Mouse (Mus musculus) left cerebral cortex, postnatal 4 days (tissue): ENCODE data around the gene Taok2. TPM values are rescaled to one million over a fixed set of nuclear protein-coding genes. Genes with fewer than 3 reads are reported as not detected.

Source experiments
- DNase-seq: peaks from one replicate; pipeline ENCODE4 v3.0.0-alpha.2; 2022
- intact Hi-C: fragments of 180-260 bp; cut with DNase I; formaldehyde crosslinking; loops from one replicate; pipeline ENCODE4 v1.15.1; 2025
- total RNA-seq, 2 experiments: library from RNA; stranded (reverse); gene quantifications; 2 replicates each; pipeline ENCODE4 v1.2.3; 2021

The Taok2 gene
- total RNA-seq, 2 experiments from 2014 or later = 158 to 165 TPM

DNA sequence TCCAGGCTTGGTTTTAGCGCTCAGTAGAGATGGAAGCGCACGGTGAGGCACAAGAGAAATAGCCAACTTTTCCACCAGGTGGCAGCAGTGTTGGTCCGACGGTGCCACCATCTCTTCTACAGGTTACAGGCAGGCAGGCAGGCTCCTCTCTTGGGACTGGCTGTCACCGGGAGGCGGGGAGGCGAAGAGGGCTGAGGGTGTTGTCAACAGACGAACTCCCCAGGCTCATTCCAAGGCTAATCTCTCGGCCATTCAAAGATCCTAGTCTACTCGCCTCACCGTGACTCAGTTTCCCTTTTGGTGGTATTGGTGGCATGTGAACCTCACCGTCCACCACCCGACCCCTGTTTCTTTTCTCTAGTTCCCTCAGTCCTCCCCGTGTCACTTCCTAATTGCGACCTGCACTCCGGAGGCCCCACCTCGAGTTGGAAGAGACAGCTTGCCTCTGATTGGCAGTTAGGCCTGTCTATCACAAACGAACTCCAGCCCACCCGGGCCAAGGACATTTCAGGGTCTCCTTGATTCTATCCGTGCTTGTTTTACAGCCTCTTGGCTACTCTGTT is 52.4 kb downstream of the Taok2 start:
- DNase-seq = peak; percentile 83
- intact Hi-C loops = no loop called here

DNA sequence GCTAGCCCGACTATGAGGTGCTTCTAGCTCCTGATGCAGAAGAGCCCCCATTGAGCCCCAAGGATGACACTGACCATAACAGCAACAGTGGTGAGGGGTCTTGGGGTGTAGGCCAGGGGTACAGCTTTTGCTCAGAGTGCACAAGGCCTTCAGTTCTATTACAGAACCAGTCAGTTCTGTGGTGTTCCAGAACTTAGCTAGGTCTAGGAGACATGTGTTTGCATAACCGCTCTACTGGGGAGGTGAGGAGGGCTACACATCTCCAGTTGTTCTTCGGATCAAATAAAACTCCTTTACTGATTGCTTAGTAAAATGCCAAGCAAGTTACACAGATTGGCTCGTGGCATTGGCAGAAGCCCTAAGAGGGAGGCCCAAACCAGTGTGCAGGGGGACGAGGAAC is 53.0 kb downstream of the Taok2 start, which contains the start of gene 4930451I11Rik:
4930451I11Rik (minus strand) TSS at position 101 of the 400 bp plus-strand sequence.
- DNase-seq = no peak
- intact Hi-C loops = no loop called here

DNA sequence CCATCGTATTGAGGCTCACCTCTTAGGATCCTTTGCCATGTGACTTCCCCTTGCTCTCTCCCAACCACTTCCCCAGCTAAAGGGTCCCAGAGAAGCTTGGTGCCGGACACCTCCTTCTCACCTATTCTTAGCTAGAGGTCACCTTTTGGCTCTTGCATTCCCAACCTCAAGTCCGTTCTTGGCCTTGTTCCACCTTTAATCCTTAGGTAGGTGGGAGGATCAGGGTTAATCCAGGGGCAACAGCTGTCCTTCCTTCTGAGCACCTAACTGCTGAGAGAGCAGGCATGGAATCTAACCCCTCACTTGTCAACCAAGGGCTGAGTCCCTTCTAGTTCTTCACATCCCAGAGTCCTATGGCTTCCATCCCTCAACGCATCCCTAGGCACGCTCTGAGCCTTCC is 58.6 kb downstream of the Taok2 start:
- intact Hi-C loops = loop anchor here (5.0 kb wide), 1 partner anchor 286 kb away; no protein-coding TSS in a partner anchor
- DNase-seq = no peak

DNA sequence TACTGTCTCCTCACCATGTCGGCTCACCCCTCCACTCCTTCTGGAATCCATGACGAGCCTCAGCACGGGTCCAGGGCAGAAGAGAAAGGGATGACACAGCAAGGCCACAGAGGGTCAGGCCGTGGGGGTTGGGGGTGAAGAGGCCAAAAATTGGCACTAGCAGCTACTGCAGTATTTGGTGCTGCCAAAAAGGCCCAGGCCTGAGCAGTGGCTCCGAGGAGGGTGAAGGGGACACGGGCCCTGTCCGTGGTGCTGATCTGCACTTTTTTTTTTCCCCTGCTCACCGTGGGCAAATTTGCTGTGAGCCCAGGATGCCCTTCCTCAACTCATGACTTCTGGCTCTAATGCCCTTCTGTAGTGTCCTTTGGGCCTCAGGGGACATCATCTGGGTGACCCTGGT is 59.1 kb downstream of the Taok2 start:
- no peak for DNase-seq
- intact Hi-C loops = loop anchor here (5.0 kb wide), 1 partner anchor 287 kb away; no protein-coding TSS in a partner anchor

DNA sequence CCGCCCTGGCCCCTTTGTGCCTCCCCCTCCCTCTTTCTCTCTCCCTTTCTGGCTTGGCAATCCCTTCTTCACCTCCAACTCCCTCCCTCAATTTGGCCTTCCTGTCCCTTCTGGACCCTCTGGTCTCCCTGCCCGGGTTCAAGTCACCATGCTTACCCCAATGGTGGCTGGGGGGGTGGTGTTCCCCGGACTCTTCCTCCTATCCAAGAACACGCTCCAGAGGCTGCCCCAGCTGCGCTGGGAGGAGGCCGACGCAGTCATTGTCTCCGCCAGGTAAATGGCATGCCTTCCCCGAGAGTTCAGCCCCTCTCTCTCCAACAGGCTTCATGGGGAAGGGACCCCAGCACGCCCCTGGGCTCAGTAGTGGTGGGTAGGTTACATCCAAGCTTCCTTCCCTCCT is 60.6 kb downstream of the Taok2 start:
- no peak for DNase-seq
- intact Hi-C loops = loop anchor here (5.0 kb wide), 1 partner anchor 148 kb away; no protein-coding TSS in a partner anchor

DNA sequence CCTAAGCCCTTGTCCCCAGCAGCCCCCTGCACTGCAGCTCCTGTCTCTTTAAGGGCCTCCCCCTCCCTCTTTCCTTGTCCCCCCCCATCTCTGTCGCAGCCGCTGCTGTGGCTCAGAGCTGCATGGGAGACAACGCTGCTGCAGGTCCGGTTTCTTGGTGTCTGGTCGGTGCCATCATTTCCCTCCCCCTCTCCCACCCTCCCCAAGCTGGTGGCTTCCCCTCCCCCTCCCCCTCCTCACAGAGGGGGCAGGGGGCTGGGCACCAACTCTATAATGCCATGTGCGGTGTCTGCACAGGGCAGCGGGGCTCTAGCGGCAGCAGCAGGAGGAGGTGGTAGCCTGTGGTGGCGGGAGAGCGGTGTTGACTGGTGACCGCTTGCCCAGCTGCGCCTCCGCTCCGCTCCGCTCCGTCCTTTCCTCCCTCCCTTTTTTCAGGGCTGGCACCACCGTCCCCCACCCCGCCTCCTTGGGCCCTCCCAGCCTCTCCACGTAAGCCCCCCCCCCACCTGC is 61.2 kb downstream of the Taok2 start:
- DNase-seq = peak; percentile 81
- intact Hi-C loops = loop anchor here (5.0 kb wide), 1 partner anchor 149 kb away; no protein-coding TSS in a partner anchor

DNA sequence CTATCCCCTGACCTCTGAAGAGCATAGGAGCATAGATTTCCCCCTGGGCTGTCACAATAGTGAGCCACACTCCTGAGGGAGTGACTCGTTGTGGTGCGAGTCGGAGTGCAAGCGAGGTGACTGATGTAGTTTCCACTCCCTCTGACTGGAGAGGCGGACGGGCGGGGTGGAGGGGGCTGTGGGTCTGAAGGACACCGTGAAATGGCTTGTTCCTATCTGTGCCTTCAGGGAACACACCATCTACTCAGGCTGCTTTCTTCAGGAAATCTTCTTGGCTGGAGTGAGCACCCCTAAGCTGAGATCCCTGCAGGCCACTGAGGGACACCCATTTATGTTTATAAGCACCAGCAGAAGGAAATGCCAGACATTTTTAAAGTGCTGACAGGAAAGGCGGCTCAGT is 61.8 kb downstream of the Taok2 start:
- intact Hi-C loops = loop anchor here (5.0 kb wide), 1 partner anchor 150 kb away; no protein-coding TSS in a partner anchor
- DNase-seq = no peak

DNA sequence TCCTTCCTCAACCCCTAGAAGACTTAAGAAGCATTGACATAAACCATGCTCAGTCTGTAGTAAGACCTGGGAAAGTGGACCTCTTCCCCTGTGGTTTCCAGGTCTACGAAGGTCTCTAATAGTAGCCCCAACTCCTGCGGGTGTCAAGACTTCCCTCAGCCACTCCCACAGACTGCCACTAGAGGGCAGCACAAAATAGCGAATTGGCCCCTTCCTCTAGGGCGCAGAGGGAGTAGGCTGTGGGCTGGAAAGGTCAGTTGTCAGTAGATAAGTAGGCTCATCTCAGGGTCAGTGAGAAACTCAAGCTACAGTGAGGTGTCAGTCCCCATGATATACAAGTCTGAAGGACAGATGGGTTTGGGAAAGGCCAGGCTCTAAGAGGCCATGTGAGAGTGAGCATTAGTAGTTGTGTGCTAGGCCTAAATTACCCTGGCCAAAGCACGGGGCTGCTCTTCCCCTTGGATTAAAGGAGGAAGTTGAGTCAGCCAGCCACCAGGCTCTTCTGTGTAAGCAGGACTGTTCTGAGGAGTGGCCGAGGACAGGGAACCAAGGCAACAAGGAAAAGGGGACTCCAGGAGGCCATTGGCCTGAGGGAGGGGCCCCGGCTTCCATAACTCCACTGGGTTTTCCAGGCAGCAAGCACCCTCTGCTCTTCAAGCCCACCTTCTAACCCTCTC is 62.5 kb downstream of the Taok2 start:
- peak; percentile 86 for DNase-seq
- intact Hi-C loops = loop anchor here (5.0 kb wide), 1 partner anchor 150 kb away; no protein-coding TSS in a partner anchor

DNA sequence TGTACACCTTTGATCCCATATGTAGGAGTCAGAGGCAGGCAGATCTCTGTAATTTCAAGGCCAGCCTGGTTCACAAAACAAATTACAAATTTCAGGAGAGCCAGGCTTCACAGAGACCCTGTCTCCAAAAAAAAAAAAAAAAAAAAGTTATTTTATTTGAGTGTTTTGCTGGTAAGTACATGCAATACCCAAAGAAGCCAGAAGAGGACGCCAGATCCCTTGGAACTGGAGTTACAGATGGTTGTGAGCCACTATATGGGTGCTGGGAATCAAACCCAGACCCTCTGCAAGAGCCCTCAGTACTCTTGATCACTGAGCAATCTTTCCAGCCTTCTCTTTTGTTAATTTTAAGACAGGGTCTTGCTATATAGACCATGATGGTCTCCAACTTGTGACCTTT is 65.7 kb downstream of the Taok2 start:
- DNase-seq = no peak
- intact Hi-C loops = no loop called here

DNA sequence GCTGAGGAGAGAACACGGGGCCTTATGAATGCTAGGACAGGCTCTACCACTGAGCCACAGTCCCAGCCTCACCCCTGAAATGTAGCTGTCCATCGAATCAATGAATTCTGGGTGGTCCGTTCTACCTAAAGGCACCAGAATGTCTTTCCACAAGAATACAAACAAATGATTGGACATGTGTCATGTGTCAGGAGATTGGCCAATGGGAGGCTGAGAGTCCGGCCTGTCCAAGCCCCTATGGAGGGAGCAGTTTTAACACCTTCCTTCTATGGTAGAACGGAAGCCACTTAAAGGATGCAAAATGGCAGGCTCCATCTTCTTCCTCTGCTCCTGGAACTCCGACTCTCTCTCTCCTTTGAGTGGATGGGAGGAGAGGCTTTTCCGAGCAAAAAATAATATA is 66.9 kb downstream of the Taok2 start:
- intact Hi-C loops = no loop called here
- DNase-seq = no peak

DNA sequence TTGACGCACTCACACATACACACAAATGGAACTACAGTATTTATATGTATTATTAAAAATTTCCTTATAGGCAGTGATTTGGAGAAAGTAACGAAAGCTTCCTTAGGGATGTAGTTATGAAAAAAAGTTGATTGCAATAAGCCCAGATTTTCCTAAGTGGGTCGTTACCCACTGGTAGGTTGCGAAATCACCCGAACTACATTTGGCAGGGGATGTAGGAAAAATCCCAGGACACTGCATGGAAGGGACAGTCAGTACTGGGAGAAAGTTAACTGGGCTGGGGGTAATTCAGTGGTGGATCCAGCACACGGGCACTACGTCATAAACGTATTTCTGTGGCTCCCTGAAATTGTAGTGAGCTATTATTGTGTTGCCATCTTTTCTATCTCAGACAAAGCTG is 68.0 kb downstream of the Taok2 start:
- no peak for DNase-seq
- intact Hi-C loops = no loop called here

DNA sequence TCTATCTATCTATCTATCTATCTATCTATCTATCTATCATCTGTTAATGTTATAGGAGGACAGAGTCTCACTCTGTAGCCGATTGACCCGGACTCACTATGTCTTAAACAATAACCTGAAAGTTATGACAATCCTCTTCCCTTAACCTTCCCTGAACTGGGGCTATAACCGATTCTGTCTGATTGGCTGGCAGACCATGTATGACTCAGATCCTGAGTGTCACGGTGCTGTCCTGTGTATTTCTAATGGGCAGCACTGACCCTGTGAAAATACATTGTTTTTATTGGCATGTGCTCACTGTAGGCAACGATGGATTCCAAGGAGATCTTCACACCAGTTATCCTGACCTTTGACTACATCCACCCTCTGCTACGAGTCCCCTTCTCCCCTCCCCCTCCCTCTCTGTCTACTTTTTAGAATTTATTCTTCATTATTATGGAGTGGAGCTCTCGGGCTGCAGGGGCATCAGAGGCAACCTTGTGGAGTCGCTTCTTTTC is 68.7 kb downstream of the Taok2 start:
- intact Hi-C loops = no loop called here
- no peak for DNase-seq

Other genes with a start within 250 kb of the Taok2 start
- gene Sgf29, start 235.4 kb downstream of the Taok2 start, total RNA-seq = 10 to 100 TPM; 49.9 to 53.0 TPM
- 1 to 10 TPM; 2.9 to 3.1 TPM for gene Sult1a1, start 208.3 kb downstream of the Taok2 start, total RNA-seq
- 100 to 1,000 TPM; 107 to 115 TPM for gene Bola2, start 189.3 kb downstream of the Taok2 start, total RNA-seq
- gene Slx1b, start 188.9 kb downstream of the Taok2 start, total RNA-seq = 10 to 100 TPM; 25.4 to 26.5 TPM
- gene Coro1a, start 176.9 kb downstream of the Taok2 start, total RNA-seq = 100 to 1,000 TPM; 137 to 143 TPM
- 100 to 1,000 TPM; 196 to 202 TPM for gene Mapk3, start 125.1 kb downstream of the Taok2 start, total RNA-seq
- 1 to 10 TPM; 5.2 to 5.5 TPM for gene Gdpd3, start 118.4 kb downstream of the Taok2 start, total RNA-seq
- gene Ypel3, start 107.7 kb downstream of the Taok2 start, total RNA-seq = 100 to 1,000 TPM; 110 to 113 TPM
- gene Tbx6, start 103.2 kb downstream of the Taok2 start, total RNA-seq = under 1 TPM; 0.40 to 0.58 TPM
- 10 to 100 TPM; 71.1 to 79.7 TPM for gene Ppp4c, start 92.2 kb downstream of the Taok2 start, total RNA-seq
- gene Fam57b, start 87.0 kb downstream of the Taok2 start, total RNA-seq = 100 to 1,000 TPM; 165 to 167 TPM
- not detected for gene 4930451I11Rik, start 53.1 kb downstream of the Taok2 start, total RNA-seq
- 10 to 100 TPM; 74.3 to 84.4 TPM for gene Doc2a, start 37.3 kb downstream of the Taok2 start, total RNA-seq
- gene Hirip3, start 22.7 kb downstream of the Taok2 start, total RNA-seq = 10 to 100 TPM; 31.5 to 41.2 TPM
- 10 to 100 TPM; 61.7 to 65.2 TPM for gene Ino80e, start 22.3 kb downstream of the Taok2 start, total RNA-seq
- 10 to 100 TPM; 19.4 to 20.8 TPM for gene Tmem219, start 38.2 kb upstream of the Taok2 start, total RNA-seq
- gene Kctd13, start 44.2 kb upstream of the Taok2 start, total RNA-seq = 100 to 1,000 TPM; 151 to 167 TPM
- gene Asphd1, start 64.9 kb upstream of the Taok2 start, total RNA-seq = 10 to 100 TPM; 26.5 to 31.9 TPM
- gene Sez6l2, start 65.9 kb upstream of the Taok2 start, total RNA-seq = 100 to 1,000 TPM; 214 to 235 TPM
- gene Cdipt, start 91.2 kb upstream of the Taok2 start, total RNA-seq = 100 to 1,000 TPM in 1 of 2 experiments, 10 to 100 TPM in 1; 92.7 to 104 TPM
- gene Cdiptos, start 91.4 kb upstream of the Taok2 start, total RNA-seq = not detected
- 1 to 10 TPM; 5.4 to 6.0 TPM for gene Mvp, start 129.9 kb upstream of the Taok2 start, total RNA-seq
- gene Pagr1b, start 131.8 kb upstream of the Taok2 start, total RNA-seq = 1 to 10 TPM in 1 of 2 experiments, not detected in 1; 1.6 TPM
- 10 to 100 TPM; 10.2 to 15.4 TPM for gene Pagr1a, start 132.6 kb upstream of the Taok2 start, total RNA-seq
- 10 to 100 TPM; 36.7 to 48.6 TPM for gene Gm42742, start 136.4 kb upstream of the Taok2 start, total RNA-seq
- 100 to 1,000 TPM; 132 to 136 TPM for gene Prrt2, start 136.5 kb upstream of the Taok2 start, total RNA-seq
- 100 to 1,000 TPM; 322 to 334 TPM for gene Maz, start 142.3 kb upstream of the Taok2 start, total RNA-seq
- 10 to 100 TPM; 10.4 to 12.5 TPM for gene Kif22, start 157.8 kb upstream of the Taok2 start, total RNA-seq
- not detected for gene Zg16, start 202.6 kb upstream of the Taok2 start, total RNA-seq
- gene AI467606, start 206.7 kb upstream of the Taok2 start, total RNA-seq = under 1 TPM; 0.77 to 0.90 TPM
- under 1 TPM in 1 of 2 experiments, not detected in 1; 0.18 TPM for gene Qprt, start 237.5 kb upstream of the Taok2 start, total RNA-seq